Mouse (Mus musculus) heart, postnatal 0 days (tissue): Measurements from ENCODE around the gene Pbx3. TPM values are rescaled to one million over a fixed set of nuclear protein-coding genes. Genes with fewer than 3 reads are reported as not detected.

Experiments used
- ATAC-seq: fragments of 200-750 bp; cut with Nextera tagmentation; 2 replicates; pipeline ENCODE4 v1.8.0; 2017; ENCODE audit warnings: low read depth, moderate number of reproducible peaks, moderate library complexity; ENCODE audit not compliant: insufficient read depth
- DNase-seq: peaks from one replicate; pipeline ENCODE4 v3.0.0-alpha.2; 2016; ENCODE audit warnings: low spot score
- H3K27ac ChIP-seq: fragments of 300-500 bp; sonication (generic); 2 replicates; pipeline ENCODE4 v1.5.1; 2014; ENCODE audit warnings: low read depth, mild to moderate bottlenecking
- H3K27me3 ChIP-seq: fragments of 300-500 bp; sonication (generic); 2 replicates; pipeline ENCODE4 v1.6.1; 2014; ENCODE audit warnings: low read length, mixed read lengths; ENCODE audit not compliant: control insufficient read depth, insufficient read depth
- H3K36me3 ChIP-seq: fragments of 300-500 bp; sonication (generic); replicated peaks from 2 replicates; pipeline ENCODE4 v1.6.1; 2014; ENCODE audit warnings: low read length, mixed read lengths; ENCODE audit not compliant: control insufficient read depth, insufficient read depth
- H3K4me1 ChIP-seq: fragments of 300-500 bp; sonication (generic); 2 replicates; pipeline ENCODE4 v1.6.1; 2014; ENCODE audit warnings: antibody characterized with exemption; ENCODE audit not compliant: control insufficient read depth, insufficient read depth
- H3K4me2 ChIP-seq: fragments of 300-500 bp; sonication (generic); 2 replicates; pipeline ENCODE4 v1.6.1; 2014; ENCODE audit warnings: low read depth, mild to moderate bottlenecking, low read length, moderate library complexity
- H3K4me3 ChIP-seq: fragments of 300-500 bp; sonication (generic); 2 replicates; pipeline ENCODE4 v1.5.1; 2014; ENCODE audit warnings: low read depth, low read length
- H3K9ac ChIP-seq: fragments of 300-500 bp; sonication (generic); replicated peaks from 2 replicates; pipeline ENCODE4 v1.6.1; 2014; ENCODE audit warnings: low read depth, low read length, mixed read lengths
- H3K9me3 ChIP-seq: fragments of 300-500 bp; sonication (generic); replicated peaks from 2 replicates; pipeline ENCODE4 v1.6.1; 2016; ENCODE audit warnings: low read length; ENCODE audit not compliant: control insufficient read depth
- CTCF ChIP-seq: IDR thresholded peaks from 2 replicates; pipeline ENCODE4 v1.5.1; 2016; ENCODE audit warnings: antibody characterized with exemption, control low read depth, low read depth
- EP300 ChIP-seq: IDR thresholded peaks from 2 replicates; pipeline ENCODE4 v1.6.1; 2016; ENCODE audit warnings: antibody characterized with exemption, low read depth
- WGBS: fragments of 180-500 bp; shearing (Covaris S2); extraction: QIAGEN DNeasy Blood & Tissue Kit; methylation state at CpG from one replicate; pipeline ENCODE4 v1.1.7; 2014; 5-methylcytosine and 5-hydroxymethylcytosine counted together
- polyA plus RNA-seq: library from polyadenylated mRNA; unstranded; fragments of >200 nt; fragmentation: Nextera tagmentation; extraction: Ambion mirVana; gene quantifications from 2 replicates; pipeline ENCODE4 v1.2.1, GENCODE M21; 2015
- total RNA-seq: library from RNA; depleted of rRNA; stranded (reverse); fragments of >200 nt; gene quantifications from 2 replicates; pipeline ENCODE4 v1.2.3, GENCODE M21; 2014; ENCODE audit warnings: low replicate concordance

Pbx3 gene
- total and polyA plus RNA-seq, 2 experiments from 2014 or later: 11.4 to 34.3 TPM

- Histone ChIP-seq H3K4me3 (peak within 1 kb of the TSS; percentile 94), H3K9me3 (no peaks in the 10 kb centered on the region), H3K27ac (peak within 1 kb of the TSS; percentile 80), H3K27me3 (no peaks in the 10 kb centered on the region), H3K4me1 (peaks cover 15% of the 10 kb centered on the region), H3K4me2 (peak within 1 kb of the TSS; percentile 76), H3K36me3 (no peaks in the 10 kb centered on the region), H3K9ac (peak within 1 kb of the TSS; percentile 88)
- under 1% methylated on average over 68 of the region's 68 CpGs for WGBS
- ATAC-seq (peak; percentile 99), DNase-seq (peak; percentile 95)
- TF ChIP-seq EP300 (no peak), CTCF (no peak)
These were observed 33.9 kb upstream of the Pbx3 start, which contains the start of gene Mapkap1 for GRCm38 (mm10) chr2:34406601-34407464. Gene Mapkap1, plus strand, starts transcription at chr2:34406771.

- ATAC-seq (no peak), DNase-seq (no peak)
- H3K36me3 ChIP-seq: no peaks in the 10 kb centered on the region
- no peaks in the 10 kb centered on the region for H3K4me1 ChIP-seq
- no peaks in the 10 kb centered on the region for H3K9me3 ChIP-seq
- WGBS: 62% methylated on average over 4 of the region's 4 CpGs
- H3K27ac ChIP-seq: no peak overlapping the region
- no peak overlapping the region for H3K4me3 ChIP-seq
- TF ChIP-seq EP300: no peak
- no peak overlapping the region for H3K4me2 ChIP-seq
- no peak overlapping the region for H3K9ac ChIP-seq
- H3K27me3 ChIP-seq: no peaks in the 10 kb centered on the region
These were observed 26.6 kb upstream of the Pbx3 start for GRCm38 (mm10) chr2:34399535-34399934.

GRCm38 (mm10) chr2:34378930-34379329, 6.0 kb upstream of the Pbx3 start:
- H3K9ac ChIP-seq: no peak overlapping the region
- H3K4me1 ChIP-seq: no peaks in the 10 kb centered on the region
- ATAC-seq: no peak
- H3K4me3 ChIP-seq: no peak overlapping the region
- H3K9me3 ChIP-seq: no peaks in the 10 kb centered on the region
- no peaks in the 10 kb centered on the region for H3K36me3 ChIP-seq
- TF ChIP-seq EP300 (no peak), CTCF (no peak)
- no peak overlapping the region for H3K4me2 ChIP-seq
- no peaks in the 10 kb centered on the region for H3K27me3 ChIP-seq
- WGBS: 87% methylated on average over 2 of the region's 2 CpGs
- DNase-seq: no peak
- no peak overlapping the region for H3K27ac ChIP-seq

GRCm38 (mm10) chr2:34374349-34374748, 1.4 kb upstream of the Pbx3 start:
- TF ChIP-seq EP300 (no peak), CTCF (no peak)
- Histone ChIP-seq H3K9me3 (no peaks in the 10 kb centered on the region), H3K4me2 (no peak overlapping the region), H3K9ac (no peak overlapping the region), H3K36me3 (no peaks in the 10 kb centered on the region), H3K4me1 (peaks cover 11% of the 10 kb centered on the region; the same call in 1 of the 2 replicates), H3K27ac (no peak overlapping the region), H3K27me3 (no peaks in the 10 kb centered on the region), H3K4me3 (no peak overlapping the region)
- DNase-seq (no peak), ATAC-seq (no peak)
- WGBS: 85% methylated on average over 2 of the region's 2 CpGs

- TF ChIP-seq EP300 (no peak), CTCF (no peak)
- H3K36me3 ChIP-seq: no peaks in the 10 kb centered on the region
- ATAC-seq (no peak), DNase-seq (no peak)
- peaks cover 11% of the 10 kb centered on the region; the same call in 1 of the 2 replicates for H3K4me1 ChIP-seq
- no peak overlapping the region for H3K4me2 ChIP-seq
- no peak overlapping the region for H3K27ac ChIP-seq
- WGBS: 40% methylated on average over 3 of the region's 3 CpGs
- no peak overlapping the region for H3K9ac ChIP-seq
- H3K4me3 ChIP-seq: no peak overlapping the region
- no peaks in the 10 kb centered on the region for H3K27me3 ChIP-seq
- H3K9me3 ChIP-seq: no peaks in the 10 kb centered on the region
These were observed 944 bp upstream of the Pbx3 start for GRCm38 (mm10) chr2:34373886-34374285.
